Mouse (Mus musculus) heart, postnatal 25 days (tissue): ENCODE measurements around the gene Gstm3. TPM values are rescaled to one million over a fixed set of nuclear protein-coding genes. Genes with fewer than 3 reads are reported as not detected.
A peak's percentile ranks its signal among the peaks of the same experiment; 100 is the strongest.
"Not testable (repeated sequence)": the region's sequence is repeated elsewhere in the genome, so short reads cannot be mapped to it uniquely, and the experiment has no call there.

ENCODE experiments used
- DNase-seq: peaks from one replicate; pipeline ENCODE4 v3.0.0; 2022; ENCODE audit warnings: low spot score
- intact Hi-C: fragments of 180-260 bp; cut with DNase I; formaldehyde crosslinking; loops from one replicate; pipeline ENCODE4 v1.15.1; 2025
- total RNA-seq, 2 experiments: library from RNA; stranded (reverse); gene quantifications; 2 replicates each; pipeline ENCODE4 v1.2.3; 2021

Gstm3 gene
- total RNA-seq, 2 experiments from 2014 or later, result not detected

DNA sequence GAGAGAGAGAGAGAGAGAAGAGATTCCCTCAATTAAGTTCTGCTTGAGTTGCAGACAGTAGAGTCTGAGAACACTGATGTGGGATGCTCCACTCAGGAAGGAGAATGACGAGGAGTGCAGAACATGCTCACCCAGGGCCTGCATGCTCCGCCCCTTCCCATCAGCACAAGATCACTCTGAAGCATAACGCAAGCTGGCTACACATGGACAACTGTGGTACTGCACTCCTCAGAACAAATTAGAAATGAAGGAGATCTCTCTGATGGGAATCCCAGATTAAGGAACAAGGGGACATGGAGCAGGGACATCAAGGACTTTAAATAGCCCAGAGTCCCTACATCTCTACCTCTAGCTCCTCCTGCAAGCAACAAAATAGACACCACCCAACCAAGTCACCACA, 12.2 kb upstream of the Gstm3 start:
- no peak for DNase-seq
- intact Hi-C loops, result no loop called here

- DNase-seq, result no peak
- intact Hi-C loops, result no loop called here
Observed at GRCm38 (mm10) chr3:107977691-107978090, 8.6 kb upstream of the Gstm3 start.

DNA sequence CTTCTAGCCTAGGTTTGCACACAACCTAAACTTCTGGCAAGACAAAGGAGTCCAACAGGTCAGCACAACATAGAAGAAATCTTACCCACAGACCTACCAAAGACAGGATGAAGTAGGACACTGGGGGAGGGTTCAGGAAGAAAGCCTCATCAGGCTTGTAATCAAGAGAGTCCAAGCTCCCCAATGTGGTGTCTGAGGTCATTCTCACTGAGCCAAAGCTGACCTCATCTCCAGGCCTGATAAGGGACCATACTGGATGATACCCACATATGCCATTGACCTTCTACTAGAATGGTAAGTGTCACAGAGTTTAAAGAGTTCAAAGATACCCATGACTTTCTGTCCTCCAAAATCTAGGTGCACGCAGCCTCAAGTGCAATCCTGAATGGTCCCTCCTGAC, 5.2 kb upstream of the Gstm3 start:
- intact Hi-C loops, result no loop called here
- no peak for DNase-seq

GRCm38 (mm10) chr3:107972070-107972469, 3.0 kb upstream of the Gstm3 start:
- intact Hi-C loops, result no loop called here
- no peak for DNase-seq

DNA sequence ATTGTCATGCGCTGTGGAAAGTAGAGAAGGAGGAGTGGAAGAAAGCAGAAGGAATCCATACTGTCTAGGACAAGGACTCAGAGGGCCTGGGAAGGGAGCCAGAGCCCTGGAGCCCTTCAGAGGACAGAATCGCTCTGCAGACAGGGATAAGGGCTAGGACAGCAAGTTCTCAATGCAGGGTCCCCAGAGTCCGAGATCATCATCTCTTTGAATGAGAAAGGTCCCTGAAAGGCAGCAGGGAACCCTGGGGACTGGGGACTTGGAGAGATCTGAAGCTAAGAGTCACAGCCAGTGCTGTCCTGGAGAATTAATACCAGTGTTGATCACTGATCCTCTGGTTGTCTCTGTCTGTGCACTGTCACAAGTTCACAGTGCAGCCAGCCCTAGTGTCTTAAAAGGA, 2.0 kb upstream of the Gstm3 start:
- intact Hi-C loops, DNase-seq: not testable (repeated sequence)

DNA sequence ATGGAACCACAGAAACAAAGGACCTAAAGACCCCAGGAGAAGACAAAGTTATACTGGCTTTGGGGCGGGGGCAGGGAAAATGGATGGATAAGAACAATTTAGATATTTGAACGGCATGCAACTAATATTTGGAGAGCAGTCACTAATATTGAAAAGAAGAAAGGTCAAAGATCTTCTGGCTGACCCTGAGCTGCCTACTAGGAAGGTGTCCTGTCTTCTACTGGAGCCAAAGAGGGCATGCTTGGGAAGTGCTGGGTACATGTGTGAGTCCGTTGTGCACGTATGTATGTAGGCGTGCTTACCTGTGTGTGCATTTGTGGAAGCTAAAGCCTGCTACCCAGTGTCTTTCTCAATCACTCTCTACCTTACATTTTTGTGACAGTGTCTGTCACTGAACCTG, 2.5 kb downstream of the Gstm3 start:
- DNase-seq, result no peak
- intact Hi-C loops, result no loop called here

- intact Hi-C loops, result no loop called here
- DNase-seq, result no peak
Observed at GRCm38 (mm10) chr3:107965592-107965991, 3.5 kb downstream of the Gstm3 start.

DNA sequence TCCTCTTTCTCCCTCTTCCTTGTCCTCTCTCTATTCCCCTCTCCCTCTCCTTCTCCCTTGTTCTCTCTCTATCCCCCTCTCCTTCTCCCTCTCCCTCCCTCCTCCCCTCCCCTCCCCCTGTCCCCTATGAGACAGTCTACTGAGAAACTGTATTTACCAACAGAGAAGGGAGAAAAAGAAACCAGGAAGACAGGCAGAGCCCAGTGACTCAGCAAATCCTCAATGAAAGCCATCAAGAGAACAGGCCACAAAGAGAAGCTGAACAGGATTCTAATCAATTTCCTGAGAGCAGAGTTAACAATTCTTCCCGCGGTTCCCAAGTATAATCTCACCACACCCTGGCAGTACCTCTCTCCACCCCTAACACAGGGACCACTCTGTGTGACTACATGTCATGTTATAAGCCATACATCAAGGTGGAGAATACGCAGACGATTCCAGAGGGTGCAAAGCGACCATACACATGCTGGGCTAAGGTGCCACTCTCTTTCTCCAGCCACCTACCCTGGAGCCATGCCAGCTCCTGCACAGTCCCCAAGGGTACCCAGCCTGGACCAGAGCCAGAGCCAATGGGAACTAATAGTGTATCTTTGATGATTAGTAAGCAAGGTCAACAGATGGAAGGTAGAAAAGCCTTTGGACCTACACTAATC, 4.3 kb downstream of the Gstm3 start:
- no peak for DNase-seq
- intact Hi-C loops, result no loop called here

DNA sequence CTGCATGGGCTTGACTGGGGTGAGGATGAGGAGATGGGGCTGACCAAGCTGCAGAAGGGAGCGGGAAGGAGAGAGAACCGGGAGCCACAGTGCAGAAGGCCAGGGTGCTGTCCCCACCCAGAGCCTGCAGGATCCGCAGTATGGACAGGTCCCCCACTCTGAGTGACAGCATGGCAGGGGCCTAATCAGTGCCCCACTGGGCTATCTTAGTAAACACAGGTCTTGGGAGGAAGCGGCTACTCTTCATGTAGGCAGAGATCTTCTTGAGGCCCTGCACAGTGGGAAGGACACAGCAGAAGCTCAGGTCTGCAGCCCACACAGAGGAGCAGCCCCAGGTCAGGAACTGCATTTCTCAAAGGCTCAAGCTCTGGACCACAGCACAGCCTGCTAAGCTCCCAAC, 5.1 kb downstream of the Gstm3 start:
- no peak for DNase-seq
- intact Hi-C loops, result no loop called here

DNA sequence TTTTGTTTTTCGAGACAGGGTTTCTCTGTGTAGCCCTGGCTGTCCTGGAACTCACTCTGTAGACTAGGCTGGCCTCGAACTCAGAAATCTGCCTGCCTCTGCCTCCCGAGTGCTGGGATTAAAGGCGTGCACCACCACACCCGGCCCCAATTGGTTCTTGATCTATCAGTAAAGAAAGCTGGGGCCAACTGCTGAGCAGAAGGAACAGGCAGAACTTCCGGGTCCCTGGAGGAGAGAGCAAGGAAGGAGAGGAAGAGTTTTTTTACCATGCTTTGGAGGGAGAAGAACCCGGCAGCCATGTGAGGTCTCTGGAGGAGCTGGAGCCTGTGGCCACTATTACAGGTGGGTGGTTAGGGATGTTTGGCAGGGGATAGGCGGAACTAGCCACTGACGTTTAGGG, 13.8 kb downstream of the Gstm3 start:
- intact Hi-C loops, DNase-seq: not testable (repeated sequence)

DNA sequence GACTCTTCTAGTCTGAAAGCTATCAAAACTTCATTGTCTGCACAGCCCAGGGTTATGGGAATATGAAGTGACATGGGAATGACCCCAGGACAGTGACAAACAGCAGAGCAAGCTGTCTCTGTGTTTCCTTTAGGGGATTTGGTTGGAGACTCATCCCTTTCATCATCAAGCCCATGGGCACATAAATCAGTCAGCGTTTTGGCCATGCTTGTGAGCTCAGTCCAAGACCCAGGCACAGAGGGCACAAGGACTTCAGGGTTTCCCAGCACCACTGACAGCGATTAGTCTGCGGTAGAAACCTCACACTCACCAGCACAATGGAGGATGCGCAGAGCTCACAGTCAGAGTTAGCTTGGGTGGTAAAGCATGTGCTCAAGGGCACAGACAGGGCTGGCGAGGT, 15.2 kb downstream of the Gstm3 start:
- intact Hi-C loops, result loop anchor here (2.0 to 5.0 kb wide), 2 partner anchors 65 to 108 kb away; no protein-coding TSS in a partner anchor
- DNase-seq, result no peak

DNA sequence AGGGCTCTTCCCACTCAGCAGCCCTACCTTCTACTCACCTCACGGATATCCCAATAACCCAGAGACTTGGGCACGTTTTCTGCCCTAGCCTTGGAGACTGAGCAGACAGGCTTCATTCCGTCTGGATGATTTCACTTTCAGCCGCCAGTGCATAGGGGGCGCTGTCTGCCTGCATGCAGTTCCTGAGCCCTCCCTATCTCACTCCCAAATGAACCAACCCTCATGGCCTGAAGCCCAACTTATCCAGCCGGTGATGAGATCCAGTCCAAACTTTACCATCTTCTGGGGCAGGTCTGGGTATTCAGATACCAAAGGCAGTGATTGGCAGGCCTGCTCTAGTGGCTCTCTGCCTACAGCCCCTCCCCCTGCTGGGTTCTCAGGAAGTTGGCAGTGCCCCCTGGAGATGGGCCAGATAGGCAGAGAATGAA, 15.7 kb downstream of the Gstm3 start:
- intact Hi-C loops, result loop anchor here (2.0 to 5.0 kb wide), 2 partner anchors 65 to 109 kb away; no protein-coding TSS in a partner anchor
- DNase-seq, result peak; percentile 60

- intact Hi-C loops, result loop anchor here (5.0 kb wide), 1 partner anchor 112 kb away; no protein-coding TSS in a partner anchor
- DNase-seq, result no peak
Observed at GRCm38 (mm10) chr3:107950531-107950930, 18.6 kb downstream of the Gstm3 start.

GRCm38 (mm10) chr3:107949461-107949860, 19.6 kb downstream of the Gstm3 start:
- DNase-seq, intact Hi-C loops: not testable (repeated sequence)

DNA sequence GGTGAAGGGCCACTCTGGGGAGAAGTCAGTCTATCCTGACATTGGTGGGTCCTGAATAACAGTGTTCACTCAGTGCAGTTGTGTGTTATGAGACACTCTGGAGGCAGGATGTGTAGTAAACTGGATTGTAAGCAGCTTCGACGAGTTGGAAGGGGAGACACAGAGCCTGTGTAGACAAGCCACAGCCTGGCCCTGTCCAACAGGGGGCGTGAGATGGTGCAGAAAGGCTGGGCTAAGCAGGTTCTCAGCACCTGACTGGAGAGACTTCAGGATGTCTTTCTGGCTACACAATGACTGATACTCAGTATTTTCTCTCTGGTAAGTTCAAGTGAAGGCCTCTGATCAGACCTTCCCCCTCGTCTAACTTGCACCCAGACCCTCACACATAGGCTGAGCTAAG, 23.4 kb downstream of the Gstm3 start:
- intact Hi-C loops, result no loop called here
- no peak for DNase-seq

GRCm38 (mm10) chr3:107943239-107943990, 25.7 kb downstream of the Gstm3 start, which contains the start of gene Gstm6:
Gstm6 (minus strand) TSS chr3:107943749.
- no peak for DNase-seq
- intact Hi-C loops, result no loop called here

- no peak for DNase-seq
- intact Hi-C loops, result no loop called here
Observed at GRCm38 (mm10) chr3:107941261-107941660, 27.8 kb downstream of the Gstm3 start.

GRCm38 (mm10) chr3:107940524-107940923, 28.6 kb downstream of the Gstm3 start:
- intact Hi-C loops, result no loop called here
- no peak for DNase-seq

DNA sequence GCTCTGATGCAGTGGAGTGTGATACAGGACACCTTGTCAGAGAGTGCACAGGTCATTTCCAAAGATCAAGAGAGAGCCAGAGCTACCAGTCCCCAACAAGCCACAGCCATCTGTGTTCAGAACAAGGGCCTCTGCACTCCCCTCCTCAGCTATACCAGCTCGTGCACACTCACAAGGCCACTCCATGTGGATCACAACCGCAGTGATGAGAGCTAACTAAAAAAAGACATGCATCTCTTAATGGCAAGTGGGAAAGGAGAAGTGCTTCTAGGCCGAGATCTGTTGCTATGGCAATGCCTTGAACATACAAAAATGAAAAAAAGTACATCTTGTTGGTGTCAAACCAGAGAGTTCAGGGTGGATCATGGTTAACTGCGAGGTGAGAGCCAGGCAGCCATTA, 29.3 kb downstream of the Gstm3 start:
- intact Hi-C loops, result loop anchor here (2.0 to 5.0 kb wide), 3 partner anchors 77 to 207 kb away; partner anchors contain the start of genes Gnai3 and Gstm1
- DNase-seq, result no peak

- DNase-seq, result peak; percentile 71
- intact Hi-C loops, result loop anchor here (2.0 to 5.0 kb wide), 3 partner anchors 78 to 208 kb away; partner anchors contain the start of genes Gnai3 and Gstm1
Observed at GRCm38 (mm10) chr3:107939403-107939802, 29.7 kb downstream of the Gstm3 start.

GRCm38 (mm10) chr3:107935888-107936287, 33.2 kb downstream of the Gstm3 start:
- intact Hi-C loops, result loop anchor here (5.0 kb wide), 2 partner anchors 81 to 211 kb away; partner anchors contain the start of genes Gnai3 and Gstm1
- no peak for DNase-seq
